Mouse (Mus musculus) limb, embryonic 11.5 days (tissue): Measurements from ENCODE around the gene Khdc4. TPM values are rescaled to one million over a fixed set of nuclear protein-coding genes. Genes with fewer than 3 reads are reported as not detected.

Source experiments
- ATAC-seq: fragments of 200-750 bp; cut with Nextera tagmentation; 2 replicates; pipeline ENCODE4 v1.8.0; 2017; ENCODE audit warnings: low read depth; ENCODE audit not compliant: insufficient number of reproducible peaks, low FRiP score, low TSS enrichment
- DNase-seq: peaks from one replicate; pipeline ENCODE4 v3.0.0-alpha.2; 2015; ENCODE audit warnings: low spot score
- H3K27ac ChIP-seq: fragments of 300-500 bp; sonication (generic); replicated peaks from 2 replicates; pipeline ENCODE4 v1.5.1; 2014; ENCODE audit warnings: low read depth, mild to moderate bottlenecking, low read length
- H3K27me3 ChIP-seq: fragments of 300-500 bp; sonication (generic); 2 replicates; pipeline ENCODE4 v1.6.1; 2014; ENCODE audit warnings: mild to moderate bottlenecking, low read length, mixed read lengths; ENCODE audit not compliant: control insufficient read depth, insufficient read depth
- H3K36me3 ChIP-seq: fragments of 300-500 bp; sonication (generic); 2 replicates; pipeline ENCODE4 v1.6.1; 2014; ENCODE audit warnings: mild to moderate bottlenecking, low read length, moderate library complexity, mixed read lengths; ENCODE audit not compliant: control insufficient read depth, insufficient read depth
- H3K4me1 ChIP-seq: fragments of 300-500 bp; sonication (generic); 2 replicates; pipeline ENCODE4 v1.6.1; 2014; ENCODE audit warnings: low read length, mixed read lengths; ENCODE audit not compliant: control insufficient read depth, insufficient read depth
- H3K4me2 ChIP-seq: fragments of 300-500 bp; sonication (generic); 2 replicates; pipeline ENCODE4 v1.6.1; 2014; ENCODE audit warnings: low read depth, mild to moderate bottlenecking, moderate library complexity; ENCODE audit not compliant: severe bottlenecking
- H3K4me3 ChIP-seq: fragments of 300-500 bp; sonication (generic); 2 replicates; pipeline ENCODE4 v1.5.1; 2014; ENCODE audit warnings: low read depth, low read length
- H3K9ac ChIP-seq: fragments of 300-500 bp; sonication (generic); 2 replicates; pipeline ENCODE4 v1.6.1; 2014; ENCODE audit warnings: mild to moderate bottlenecking, low read length
- H3K9me3 ChIP-seq: fragments of 300-500 bp; sonication (generic); 2 replicates; pipeline ENCODE4 v1.6.1; 2016; ENCODE audit warnings: low read length; ENCODE audit not compliant: control insufficient read depth
- WGBS: fragments of 180-500 bp; shearing (Covaris S2); extraction: QIAGEN DNeasy Blood & Tissue Kit; methylation state at CpG from one replicate; pipeline ENCODE4 v1.1.7; 2014; 5-methylcytosine and 5-hydroxymethylcytosine counted together
- polyA plus RNA-seq: library from polyadenylated mRNA; unstranded; fragments of >200 nt; fragmentation: Nextera tagmentation; extraction: Ambion mirVana; gene quantifications from 2 replicates; pipeline ENCODE4 v1.2.1, GENCODE M21; 2014

The Khdc4 gene
- polyA plus RNA-seq, 1 experiment from 2014 or later = 110 TPM

DNA sequence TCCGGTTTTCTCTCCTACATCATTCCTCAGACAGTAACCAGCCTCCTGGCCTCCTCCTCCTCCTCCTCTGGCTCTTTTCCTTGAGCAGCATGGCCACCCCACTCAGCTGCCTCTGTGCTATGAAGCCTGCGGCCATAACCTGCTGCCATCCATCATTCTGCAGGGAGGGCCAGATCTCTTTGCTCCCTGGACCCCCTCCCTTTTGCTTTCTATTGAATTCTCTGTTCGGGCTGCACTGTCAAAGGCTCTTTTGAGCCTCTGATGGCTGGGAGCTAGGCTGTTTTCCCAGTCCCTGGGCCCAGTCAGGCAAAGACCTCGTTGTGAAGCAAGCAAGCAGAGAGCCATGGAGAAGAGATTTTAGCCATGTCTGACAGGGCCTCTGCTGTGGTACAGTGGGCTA, 70.7 kb downstream of the Khdc4 start:
- H3K27ac ChIP-seq = no peak overlapping the region
- DNase-seq = no peak

DNA sequence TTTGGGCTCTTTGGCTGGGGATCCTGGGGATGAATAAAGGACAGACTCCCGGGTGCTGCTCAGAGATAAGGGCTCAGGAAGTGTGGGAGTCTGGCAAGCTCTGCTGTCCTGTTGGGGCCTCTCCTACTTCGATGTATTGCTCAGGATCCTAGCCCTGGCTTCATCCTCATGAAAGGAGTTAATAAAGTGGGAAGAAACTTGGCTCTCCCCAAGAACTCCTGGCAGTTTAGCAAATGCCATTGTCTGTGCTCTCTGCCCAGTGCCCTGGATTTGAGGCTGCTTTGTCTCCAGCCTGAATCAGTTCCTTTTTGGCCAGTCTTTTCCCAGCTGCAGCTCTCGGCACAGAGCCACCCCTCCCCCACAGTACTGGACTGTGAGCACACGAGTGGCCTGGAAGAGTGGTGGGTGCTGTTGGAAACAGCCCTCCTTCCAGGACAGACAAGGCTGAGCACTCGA, 72.5 kb downstream of the Khdc4 start:
- Histone ChIP-seq H3K4me2 (no peak overlapping the region), H3K9ac (0 out of 2 replicates have a peak overlapping the region, but pooled peaks have one; percentile 19), H3K4me1 (no peaks in the 10 kb centered on the region), H3K4me3 (no peak overlapping the region), H3K27ac (no peak overlapping the region; the same call in 1 of the 2 replicates), H3K9me3 (no peaks in the 10 kb centered on the region), H3K27me3 (no peaks in the 10 kb centered on the region), H3K36me3 (no peaks in the 10 kb centered on the region; the same call in 1 of the 2 replicates)
- no peak for DNase-seq
- 21% methylated on average over 5 of the region's 5 CpGs for WGBS
- ATAC-seq = no peak

More for the DNA sequence above, 70.7 kb downstream of the Khdc4 start:
- Histone ChIP-seq H3K36me3 (no peaks in the 10 kb centered on the region; the same call in 1 of the 2 replicates), H3K27me3 (no peaks in the 10 kb centered on the region), H3K4me2 (no peak overlapping the region), H3K9ac (no peak overlapping the region), H3K9me3 (no peaks in the 10 kb centered on the region), H3K4me3 (no peak overlapping the region), H3K4me1 (no peaks in the 10 kb centered on the region)
- 60% methylated on average over 4 of the region's 4 CpGs for WGBS
- ATAC-seq = no peak

DNA sequence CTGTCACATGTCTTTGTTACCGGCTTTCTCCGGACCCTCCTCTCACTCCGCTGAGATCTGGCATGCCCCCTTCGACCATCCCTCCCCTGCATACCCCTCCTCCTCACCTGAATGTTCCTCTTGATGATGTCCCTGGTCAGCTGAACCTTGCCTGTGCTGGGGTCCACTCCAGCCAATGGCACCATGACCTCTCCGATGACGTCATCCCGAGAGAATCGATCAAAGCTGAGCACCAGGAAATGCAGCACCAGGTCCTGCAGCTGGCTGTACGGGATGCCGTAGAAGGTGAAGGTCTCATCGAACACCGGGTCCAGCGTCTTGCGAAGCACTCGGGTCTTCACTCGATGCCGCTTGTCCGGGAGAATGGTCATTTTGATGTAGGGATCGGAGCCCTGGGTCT, 76.0 kb downstream of the Khdc4 start:
- DNase-seq (no peak), ATAC-seq (no peak)
- no peak overlapping the region for H3K9ac ChIP-seq
- H3K27me3 ChIP-seq = no peaks in the 10 kb centered on the region
- no peaks in the 10 kb centered on the region; the same call in 1 of the 2 replicates for H3K36me3 ChIP-seq
- no peak overlapping the region for H3K4me3 ChIP-seq
- 95% methylated on average over 19 of the region's 19 CpGs for WGBS
- H3K9me3 ChIP-seq = no peaks in the 10 kb centered on the region
- no peak overlapping the region for H3K27ac ChIP-seq
- H3K4me2 ChIP-seq = no peak overlapping the region
- H3K4me1 ChIP-seq = no peaks in the 10 kb centered on the region

DNA sequence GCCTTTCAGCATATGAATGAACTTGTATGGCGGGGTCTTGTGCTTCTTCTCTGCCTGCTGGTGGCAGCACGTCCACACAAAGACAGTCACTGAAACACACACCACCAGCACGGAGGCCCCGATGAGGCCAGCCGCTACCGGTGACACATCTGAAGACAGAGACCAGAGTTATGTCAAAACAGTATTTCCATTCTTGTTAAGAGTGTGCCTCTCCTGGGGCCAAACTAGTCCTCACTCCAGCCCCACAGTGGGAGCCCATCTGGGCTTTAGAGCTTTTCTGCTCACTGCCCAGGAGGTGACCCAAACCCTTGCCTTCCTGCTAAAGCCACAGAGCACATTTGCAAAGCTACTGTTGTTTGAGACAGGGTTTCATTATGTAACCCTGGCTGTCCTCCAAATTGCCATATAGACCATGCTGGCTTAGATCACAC, 76.8 kb downstream of the Khdc4 start:
- Histone ChIP-seq H3K4me1 (no peaks in the 10 kb centered on the region), H3K4me3 (no peak overlapping the region), H3K36me3 (no peaks in the 10 kb centered on the region; the same call in 1 of the 2 replicates), H3K27ac (no peak overlapping the region), H3K4me2 (no peak overlapping the region), H3K27me3 (no peaks in the 10 kb centered on the region), H3K9ac (no peak overlapping the region), H3K9me3 (no peaks in the 10 kb centered on the region)
- DNase-seq (no peak), ATAC-seq (no peak)
- 76% methylated on average over 6 of the region's 6 CpGs for WGBS

Other genes starting within 250 kb of the Khdc4 start
- gene Sema4a, start 224.6 kb upstream of the Khdc4 start, polyA plus RNA-seq = 5.4 and 5.7 TPM in 2 replicates
- 20.3 and 20.4 TPM in 2 replicates for gene Lmna, start 175.8 kb upstream of the Khdc4 start, polyA plus RNA-seq
- 42.6 and 43.5 TPM in 2 replicates for gene Mex3a, start 153.4 kb upstream of the Khdc4 start, polyA plus RNA-seq
- gene Rab25, start 137.5 kb upstream of the Khdc4 start, polyA plus RNA-seq = 2.4 and 3.1 TPM in 2 replicates
- 78.9 and 89.3 TPM in 2 replicates for gene Lamtor2, start 132.7 kb upstream of the Khdc4 start, polyA plus RNA-seq
- gene Ubqln4, start 132.0 kb upstream of the Khdc4 start, polyA plus RNA-seq = 80.1 and 85.3 TPM in 2 replicates
- gene Ssr2, start 109.9 kb upstream of the Khdc4 start, polyA plus RNA-seq = 220 and 233 TPM in 2 replicates
- gene Arhgef2, start 79.8 kb upstream of the Khdc4 start, polyA plus RNA-seq = 132 and 134 TPM in 2 replicates
- gene Rxfp4, start 32.7 kb upstream of the Khdc4 start, polyA plus RNA-seq = not detected in 2 replicates
- gene Rit1, start 31.0 kb downstream of the Khdc4 start, polyA plus RNA-seq = 28.8 and 36.0 TPM in 2 replicates
- 28.7 and 31.0 TPM in 2 replicates for gene Syt11, start 89.4 kb downstream of the Khdc4 start, polyA plus RNA-seq
- gene Gon4l, start 149.4 kb downstream of the Khdc4 start, polyA plus RNA-seq = 16.6 and 17.9 TPM in 2 replicates
- gene Msto1, start 228.2 kb downstream of the Khdc4 start, polyA plus RNA-seq = 51.5 and 53.3 TPM in 2 replicates